Mouse (Mus musculus) layer of hippocampus, adult 2 months (tissue): ENCODE results near the gene Auts2. TPM values are rescaled to one million over a fixed set of nuclear protein-coding genes. Genes with fewer than 3 reads are reported as not detected.

Source experiments
- DNase-seq, 2 experiments: peaks; one replicate each; pipeline ENCODE4 v3.0.0; 2022; ENCODE audit warnings: low spot score in 2 of 2
- H3K27ac ChIP-seq: fragments of 200-600 bp; 2 replicates; pipeline ENCODE4 v1.8.1; 2022
- H3K4me3 ChIP-seq: fragments of 200-600 bp; 2 replicates; pipeline ENCODE4 v1.8.1; 2022; ENCODE audit warnings: mild to moderate bottlenecking
- CTCF ChIP-seq: fragments of 200-600 bp; conservative IDR thresholded peaks from 2 replicates; pipeline ENCODE4 v1.8.1; 2022; ENCODE audit warnings: antibody characterized with exemption, mild to moderate bottlenecking, moderate library complexity
- total RNA-seq, 2 experiments: library from RNA; stranded (reverse); gene quantifications; 2 replicates each; pipeline ENCODE4 v1.2.3; 2021

Auts2 gene
- total RNA-seq, 2 experiments from 2014 or later: 157 to 188 TPM

GRCm38 (mm10) chr5:131560773-131561560, 982.2 kb downstream of the Auts2 start:
- H3K4me3 ChIP-seq: no peak overlapping the region
- peak overlapping the region; percentile 55; the same call in 1 of the 2 replicates for H3K27ac ChIP-seq
- no peak for DNase-seq
- TF ChIP-seq CTCF: peak; percentile 44

GRCm38 (mm10) chr5:131558403-131559174, 984.6 kb downstream of the Auts2 start:
- TF ChIP-seq CTCF: no peak
- peak overlapping the region; percentile 59 for H3K27ac ChIP-seq

GRCm38 (mm10) chr5:131557591-131558385, 985.4 kb downstream of the Auts2 start:
- Histone ChIP-seq H3K27ac (peak overlapping the region; percentile 59), H3K4me3 (no peak overlapping the region)
- TF ChIP-seq CTCF: no peak
- no peak for DNase-seq

More at GRCm38 (mm10) chr5:131558403-131559174, 984.6 kb downstream of the Auts2 start:
- H3K4me3 ChIP-seq: no peak overlapping the region
- no peak for DNase-seq

GRCm38 (mm10) chr5:131548932-131549563, 994.1 kb downstream of the Auts2 start:
- DNase-seq: no peak
- no peak for TF ChIP-seq CTCF
- Histone ChIP-seq H3K4me3 (no peak overlapping the region), H3K27ac (peak overlapping the region; percentile 59; the same call in 1 of the 2 replicates)

GRCm38 (mm10) chr5:131547926-131548325, 995.2 kb downstream of the Auts2 start:
- H3K4me3 ChIP-seq: no peak overlapping the region
- DNase-seq: no peak
- TF ChIP-seq CTCF: no peak
- H3K27ac ChIP-seq: peak overlapping the region; percentile 68; the same call in 1 of the 2 replicates

GRCm38 (mm10) chr5:131546414-131546813, 996.7 kb downstream of the Auts2 start:
- no peak for TF ChIP-seq CTCF
- DNase-seq: peak in 1 of 2 experiments; percentile 44
- peak overlapping the region; percentile 80 for H3K27ac ChIP-seq
- no peak overlapping the region for H3K4me3 ChIP-seq

- DNase-seq: no peak
- TF ChIP-seq CTCF: no peak
- Histone ChIP-seq H3K4me3 (no peak overlapping the region), H3K27ac (no peak overlapping the region)
These were observed 998.8 kb downstream of the Auts2 start for GRCm38 (mm10) chr5:131544381-131544780.

GRCm38 (mm10) chr5:131538311-131538915, 1004.7 kb downstream of the Auts2 start:
- H3K4me3 ChIP-seq: peak overlapping the region; percentile 66
- H3K27ac ChIP-seq: peak overlapping the region; percentile 94
- peak in 1 of 2 experiments; percentile 68 for DNase-seq
- TF ChIP-seq CTCF: peak; percentile 54

- no peak for TF ChIP-seq CTCF
These were observed 1005.3 kb downstream of the Auts2 start for GRCm38 (mm10) chr5:131537831-131538310.

GRCm38 (mm10) chr5:131537155-131537830, 1005.9 kb downstream of the Auts2 start:
- TF ChIP-seq CTCF: no peak
- Histone ChIP-seq H3K27ac (peak overlapping the region; percentile 94), H3K4me3 (peak overlapping the region; percentile 66)
- DNase-seq: peak in 1 of 2 experiments; percentile 40

More at GRCm38 (mm10) chr5:131537831-131538310, 1005.3 kb downstream of the Auts2 start:
- no peak for DNase-seq
- Histone ChIP-seq H3K4me3 (peak overlapping the region; percentile 66), H3K27ac (peak overlapping the region; percentile 94)

- Histone ChIP-seq H3K4me3 (peak overlapping the region; percentile 66), H3K27ac (peak overlapping the region; percentile 94)
- DNase-seq: no peak
- TF ChIP-seq CTCF: no peak
These were observed 1007.4 kb downstream of the Auts2 start for GRCm38 (mm10) chr5:131535752-131536151.
